Mouse (Mus musculus) intestine, embryonic 16.5 days (tissue): ENCODE measurements around the gene Apopt1. TPM values are rescaled to one million over a fixed set of nuclear protein-coding genes. Genes with fewer than 3 reads are reported as not detected.

ENCODE experiments used
- ATAC-seq: fragments of 200-750 bp; cut with Nextera tagmentation; 2 replicates; pipeline ENCODE4 v1.8.0; 2017; ENCODE audit warnings: moderate TSS enrichment, moderate library complexity
- H3K27ac ChIP-seq: fragments of 300-500 bp; sonication (generic); 2 replicates; pipeline ENCODE4 v1.5.1; 2014; ENCODE audit warnings: mild to moderate bottlenecking, low read length
- H3K27me3 ChIP-seq: fragments of 300-500 bp; sonication (generic); replicated peaks from 2 replicates; pipeline ENCODE4 v1.6.1; 2014; ENCODE audit warnings: low read length, control low read depth, mixed read lengths; ENCODE audit not compliant: control insufficient read depth, insufficient read depth
- H3K36me3 ChIP-seq: fragments of 300-500 bp; sonication (generic); 2 replicates; pipeline ENCODE4 v1.6.1; 2014; ENCODE audit warnings: low read length, control low read depth; ENCODE audit not compliant: control insufficient read depth, insufficient read depth
- H3K4me1 ChIP-seq: fragments of 300-500 bp; sonication (generic); 2 replicates; pipeline ENCODE4 v1.6.1; 2014; ENCODE audit warnings: low read length, control low read depth, mixed read lengths; ENCODE audit not compliant: control insufficient read depth, insufficient read depth
- H3K4me2 ChIP-seq: fragments of 300-500 bp; sonication (generic); 2 replicates; pipeline ENCODE4 v1.6.1; 2014; ENCODE audit warnings: low read depth, low read length, control low read depth
- H3K4me3 ChIP-seq: fragments of 300-500 bp; sonication (generic); 2 replicates; pipeline ENCODE4 v1.5.1; 2014; ENCODE audit warnings: mild to moderate bottlenecking, low read length
- H3K9ac ChIP-seq: fragments of 300-500 bp; sonication (generic); 2 replicates; pipeline ENCODE4 v1.6.1; 2014; ENCODE audit warnings: low read depth, low read length
- H3K9me3 ChIP-seq: fragments of 300-500 bp; sonication (generic); 2 replicates; pipeline ENCODE4 v1.6.1; 2016; ENCODE audit warnings: low read length, control low read depth; ENCODE audit not compliant: control insufficient read depth
- WGBS: fragments of 180-500 bp; shearing (Covaris S2); extraction: QIAGEN DNeasy Blood & Tissue Kit; methylation state at CpG from one replicate; pipeline ENCODE4 v1.1.7; 2014; 5-methylcytosine and 5-hydroxymethylcytosine counted together
- polyA plus RNA-seq: library from polyadenylated mRNA; unstranded; fragments of >200 nt; fragmentation: Nextera tagmentation; extraction: Ambion mirVana; gene quantifications from 2 replicates; pipeline ENCODE4 v1.2.1, GENCODE M21; 2015

Gene Apopt1
- polyA plus RNA-seq, 1 experiment from 2014 or later: 56.2 TPM

DNA sequence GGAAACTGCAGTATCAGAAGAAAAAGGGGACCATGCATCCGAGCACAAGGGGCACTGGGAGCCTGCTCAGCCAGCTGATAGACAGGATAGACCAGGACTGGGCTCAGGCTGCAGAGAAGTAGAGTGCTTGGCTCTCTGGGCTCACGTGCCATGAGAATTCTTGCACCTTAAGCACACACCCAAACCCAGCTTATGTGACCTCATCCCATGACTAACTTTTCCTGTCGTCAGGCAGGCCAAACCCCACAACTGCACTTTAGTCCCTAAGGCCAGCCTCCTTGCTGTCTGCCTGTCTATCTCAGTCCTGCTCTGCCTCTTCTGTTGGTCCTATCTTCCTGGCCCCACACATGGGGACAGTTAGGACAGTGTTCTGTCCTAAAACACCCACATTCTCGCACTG lies 15.4 kb upstream of the Apopt1 start:
- Histone ChIP-seq H3K27ac (peak overlapping the region; percentile 35), H3K4me2 (no peak overlapping the region), H3K36me3 (no peaks in the 10 kb centered on the region)

DNA sequence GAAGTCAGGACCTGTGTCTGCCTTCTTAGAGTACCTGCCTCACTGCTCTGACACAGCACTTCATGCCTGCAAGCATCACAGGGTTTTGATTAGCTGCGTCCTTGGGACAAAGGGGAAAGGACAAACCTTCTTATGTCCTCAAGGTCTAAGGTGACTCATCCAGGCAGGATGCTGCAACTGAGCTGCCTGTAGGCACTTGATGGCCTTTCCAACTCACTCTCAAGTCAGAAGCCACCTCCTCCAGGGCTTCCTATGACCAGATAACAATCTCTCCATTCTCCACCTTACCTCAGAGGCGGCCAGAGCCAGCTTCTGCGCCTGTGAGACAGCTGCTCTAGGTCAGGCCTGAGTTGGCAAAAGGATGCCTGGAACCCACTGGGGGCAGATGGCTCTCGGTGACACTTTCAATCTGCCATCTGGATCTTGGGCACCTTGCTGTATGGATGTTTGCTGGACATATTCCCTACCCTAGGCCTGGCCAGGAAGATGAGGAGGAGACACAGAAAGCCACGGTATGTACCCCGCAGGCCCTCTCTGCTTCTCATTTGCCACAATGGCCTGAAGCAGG lies 14.6 kb upstream of the Apopt1 start:
- Histone ChIP-seq H3K27me3 (no peaks in the 10 kb centered on the region), H3K27ac (peak overlapping the region; percentile 35; the same call in 1 of the 2 replicates), H3K36me3 (no peaks in the 10 kb centered on the region), H3K9ac (no peak overlapping the region), H3K9me3 (no peaks in the 10 kb centered on the region), H3K4me3 (no peak overlapping the region), H3K4me2 (no peak overlapping the region), H3K4me1 (peaks cover 26% of the 10 kb centered on the region)
- ATAC-seq: no peak
- 74% methylated on average over 6 of the region's 6 CpGs for WGBS

More for the DNA sequence above, 15.4 kb upstream of the Apopt1 start:
- Histone ChIP-seq H3K9me3 (no peaks in the 10 kb centered on the region), H3K4me1 (peaks cover 33% of the 10 kb centered on the region), H3K9ac (no peak overlapping the region), H3K27me3 (no peaks in the 10 kb centered on the region), H3K4me3 (no peak overlapping the region)
- WGBS: 56% methylated on average over 4 of the region's 4 CpGs
- peak; percentile 46 for ATAC-seq

- Histone ChIP-seq H3K4me3 (no peak overlapping the region), H3K36me3 (no peaks in the 10 kb centered on the region), H3K27ac (no peak overlapping the region), H3K9ac (no peak overlapping the region), H3K9me3 (no peaks in the 10 kb centered on the region), H3K27me3 (no peaks in the 10 kb centered on the region), H3K4me1 (peaks cover 14% of the 10 kb centered on the region), H3K4me2 (no peak overlapping the region)
- WGBS: 85% methylated on average over 4 of the region's 4 CpGs
- no peak for ATAC-seq
These were observed 13.5 kb upstream of the Apopt1 start for GRCm38 (mm10) chr12:111699542-111699941.

DNA sequence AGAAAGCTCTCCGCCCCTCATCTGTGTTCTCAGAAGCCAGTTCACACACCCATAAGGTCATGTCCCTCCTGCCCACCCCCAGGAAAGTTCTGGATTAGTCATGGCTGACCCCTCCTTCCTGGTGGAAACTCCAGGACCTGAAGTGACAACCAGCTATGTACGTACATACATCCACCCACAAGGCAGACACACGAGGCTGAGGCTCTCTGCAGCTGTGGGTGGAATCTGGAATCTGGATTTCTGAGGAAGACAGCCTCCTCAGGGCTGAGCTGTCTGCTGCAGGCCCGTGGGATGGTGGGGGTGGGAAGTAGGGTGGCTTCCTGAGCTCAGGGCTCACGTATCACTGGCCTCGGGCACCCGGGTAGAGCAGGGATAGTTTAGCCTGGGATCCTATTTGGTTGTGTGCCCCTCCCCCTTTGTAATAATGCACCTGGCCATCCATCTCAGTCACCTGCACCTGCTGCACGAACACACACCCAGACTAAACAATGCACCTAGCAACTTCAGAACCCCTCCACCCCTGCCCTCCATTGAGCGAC lies 12.1 kb upstream of the Apopt1 start:
- H3K36me3 ChIP-seq: no peaks in the 10 kb centered on the region
- no peak for ATAC-seq
- no peak overlapping the region for H3K4me2 ChIP-seq
- H3K4me3 ChIP-seq: no peak overlapping the region
- H3K27me3 ChIP-seq: no peaks in the 10 kb centered on the region
- H3K9ac ChIP-seq: no peak overlapping the region
- 58% methylated on average over 9 of the region's 9 CpGs for whole genome bisulfite sequencing
- H3K9me3 ChIP-seq: no peaks in the 10 kb centered on the region
- peaks cover 14% of the 10 kb centered on the region for H3K4me1 ChIP-seq
- no peak overlapping the region for H3K27ac ChIP-seq

GRCm38 (mm10) chr12:111703301-111703700 lies 9.8 kb upstream of the Apopt1 start:
- H3K27ac ChIP-seq: no peak overlapping the region
- ATAC-seq: no peak
- H3K4me2 ChIP-seq: no peak overlapping the region
- no peak overlapping the region for H3K4me3 ChIP-seq
- H3K9ac ChIP-seq: no peak overlapping the region
- no peaks in the 10 kb centered on the region for H3K9me3 ChIP-seq
- no peaks in the 10 kb centered on the region for H3K27me3 ChIP-seq
- no peaks in the 10 kb centered on the region for H3K36me3 ChIP-seq
- H3K4me1 ChIP-seq: peaks cover 11% of the 10 kb centered on the region
- WGBS: 74% methylated on average over 3 of the region's 3 CpGs

- WGBS: 41% methylated on average over 9 of the region's 9 CpGs
- H3K9ac ChIP-seq: 0 out of 2 replicates have a peak overlapping the region, but pooled peaks have one; percentile 9
- peak overlapping the region; percentile 44 for H3K27ac ChIP-seq
- peaks cover 3% of the 10 kb centered on the region; the same call in 1 of the 2 replicates for H3K36me3 ChIP-seq
- H3K9me3 ChIP-seq: no peaks in the 10 kb centered on the region
- peak; percentile 83 for ATAC-seq
- no peak overlapping the region for H3K4me2 ChIP-seq
- peaks cover 11% of the 10 kb centered on the region for H3K4me1 ChIP-seq
- H3K27me3 ChIP-seq: no peaks in the 10 kb centered on the region
- H3K4me3 ChIP-seq: no peak overlapping the region
These were observed 8.5 kb upstream of the Apopt1 start for GRCm38 (mm10) chr12:111704609-111705008.

- Histone ChIP-seq H3K4me3 (no peak overlapping the region), H3K27me3 (no peaks in the 10 kb centered on the region), H3K4me2 (no peak overlapping the region), H3K27ac (peak overlapping the region; percentile 44), H3K36me3 (peaks cover 4% of the 10 kb centered on the region), H3K9me3 (no peaks in the 10 kb centered on the region), H3K9ac (0 out of 2 replicates have a peak overlapping the region, but pooled peaks have one; percentile 9), H3K4me1 (peaks cover 11% of the 10 kb centered on the region)
- 45% methylated on average over 15 of the region's 15 CpGs for WGBS
- peak; percentile 29; the same call in 1 of the 2 replicates for ATAC-seq
These were observed 7.7 kb upstream of the Apopt1 start for GRCm38 (mm10) chr12:111705186-111705973.

GRCm38 (mm10) chr12:111708181-111708580 lies 4.9 kb upstream of the Apopt1 start:
- Histone ChIP-seq H3K36me3 (peaks cover 10% of the 10 kb centered on the region), H3K4me1 (peaks cover 20% of the 10 kb centered on the region), H3K9ac (no peak overlapping the region), H3K4me2 (no peak overlapping the region), H3K27ac (no peak overlapping the region), H3K9me3 (no peaks in the 10 kb centered on the region), H3K4me3 (no peak overlapping the region), H3K27me3 (no peaks in the 10 kb centered on the region)
- 71% methylated on average over 4 of the region's 4 CpGs for WGBS
- ATAC-seq: no peak

GRCm38 (mm10) chr12:111710091-111710490 lies 3.0 kb upstream of the Apopt1 start:
- no peaks in the 10 kb centered on the region for H3K9me3 ChIP-seq
- peaks cover 26% of the 10 kb centered on the region for H3K4me1 ChIP-seq
- no peak for ATAC-seq
- no peak overlapping the region for H3K9ac ChIP-seq
- no peak overlapping the region for H3K4me2 ChIP-seq
- H3K4me3 ChIP-seq: no peak overlapping the region
- peaks cover 10% of the 10 kb centered on the region for H3K36me3 ChIP-seq
- 86% methylated on average over 10 of the region's 10 CpGs for WGBS
- no peaks in the 10 kb centered on the region for H3K27me3 ChIP-seq
- no peak overlapping the region for H3K27ac ChIP-seq
